Mouse (Mus musculus): ENCODE measurements around the gene Stab2.

- TF ChIP-seq EP300 (optimal IDR thresholded peaks at IDR 0.05): no peak
- TF ChIP-seq CTCF (IDR thresholded peaks at IDR 0.05; ENCODE audit: low read depth): no peak
Measured at GRCm38 (mm10) chr10:86878721-86879120, 129.1 kb downstream of the Stab2 start.
